Mouse (Mus musculus) adrenal gland, postnatal 36 days (tissue): ENCODE measurements at regions not wholly inside any gene's neighbourhood (a gene's known extent, or its start where the extent isn't known, plus 50 kb on each side); places are given as distances from the start of the nearest gene placed in this dataset.

Experiments
- DNase-seq, 2 experiments: peaks; one replicate each; pipeline ENCODE4 v3.0.0; 2021; ENCODE audit warnings: mixed read lengths in 1 of 2

DNA sequence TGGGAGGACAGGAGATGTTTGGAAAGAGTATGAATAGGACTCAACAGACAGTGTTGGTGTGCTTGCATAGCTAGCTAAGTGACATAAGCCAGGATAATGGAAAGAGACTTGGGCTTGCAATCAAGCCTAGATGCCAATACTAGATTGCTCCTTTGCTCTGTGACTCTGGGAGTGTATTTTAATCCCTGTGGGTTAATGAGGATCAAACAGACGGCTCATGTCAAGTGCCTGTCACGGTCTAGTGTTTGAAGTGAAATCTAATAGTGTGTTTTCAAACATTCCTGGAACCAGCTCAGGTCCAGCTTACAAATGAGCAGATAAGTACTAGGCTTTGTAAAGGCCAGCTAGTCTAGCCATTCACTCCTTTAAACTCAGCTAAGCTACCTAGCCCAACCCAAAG lies 64.1 kb upstream of the Ranbp3l start:
- DNase-seq = no peak

GRCm38 (mm10) chr15:8897487-8898158 lies 70.1 kb upstream of the Ranbp3l start:
- no peak for DNase-seq

DNA sequence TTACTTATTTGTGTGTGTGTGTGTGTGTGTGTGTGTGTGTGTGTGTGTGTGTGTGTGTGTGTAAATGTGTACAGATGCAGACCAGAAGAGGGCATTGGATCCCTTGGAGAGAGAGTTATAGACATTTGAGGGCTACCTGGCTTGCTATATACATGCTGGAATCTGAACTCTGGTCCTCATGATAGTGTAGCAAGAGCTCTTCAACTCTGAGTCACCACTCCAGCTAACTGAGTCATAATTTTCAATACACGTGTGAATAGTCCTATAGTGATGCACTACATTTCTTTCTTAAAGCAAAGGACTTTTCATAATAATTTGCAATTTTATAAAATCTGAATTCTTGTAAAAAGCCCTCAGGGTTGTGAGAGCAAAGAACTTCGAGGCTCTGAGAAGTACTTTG lies 70.9 kb upstream of the Ranbp3l start:
- DNase-seq = no peak

GRCm38 (mm10) chr15:8896391-8896790 lies 71.4 kb upstream of the Ranbp3l start:
- DNase-seq = peak in 1 of 2 experiments; percentile 6

DNA sequence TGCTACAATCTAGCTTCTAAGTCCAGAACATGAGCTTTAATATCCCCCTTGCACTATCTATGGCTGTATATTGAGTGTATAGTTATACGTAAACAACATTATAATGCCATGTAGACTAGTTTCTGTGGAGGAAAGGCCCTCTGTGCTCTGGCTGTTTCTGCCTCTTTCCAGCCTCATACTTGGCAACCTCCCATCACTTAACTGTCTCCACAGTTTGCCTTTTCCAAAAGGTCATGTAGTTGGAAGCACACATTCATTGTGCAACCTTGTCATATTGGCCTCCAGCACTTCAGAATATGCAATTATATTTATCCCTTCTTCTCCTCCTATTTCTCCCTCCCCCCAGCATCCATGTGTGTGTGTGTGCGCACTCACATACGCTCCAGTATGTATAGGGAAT lies 82.2 kb upstream of the Ranbp3l start:
- DNase-seq = peak in 1 of 2 experiments; percentile 10

DNA sequence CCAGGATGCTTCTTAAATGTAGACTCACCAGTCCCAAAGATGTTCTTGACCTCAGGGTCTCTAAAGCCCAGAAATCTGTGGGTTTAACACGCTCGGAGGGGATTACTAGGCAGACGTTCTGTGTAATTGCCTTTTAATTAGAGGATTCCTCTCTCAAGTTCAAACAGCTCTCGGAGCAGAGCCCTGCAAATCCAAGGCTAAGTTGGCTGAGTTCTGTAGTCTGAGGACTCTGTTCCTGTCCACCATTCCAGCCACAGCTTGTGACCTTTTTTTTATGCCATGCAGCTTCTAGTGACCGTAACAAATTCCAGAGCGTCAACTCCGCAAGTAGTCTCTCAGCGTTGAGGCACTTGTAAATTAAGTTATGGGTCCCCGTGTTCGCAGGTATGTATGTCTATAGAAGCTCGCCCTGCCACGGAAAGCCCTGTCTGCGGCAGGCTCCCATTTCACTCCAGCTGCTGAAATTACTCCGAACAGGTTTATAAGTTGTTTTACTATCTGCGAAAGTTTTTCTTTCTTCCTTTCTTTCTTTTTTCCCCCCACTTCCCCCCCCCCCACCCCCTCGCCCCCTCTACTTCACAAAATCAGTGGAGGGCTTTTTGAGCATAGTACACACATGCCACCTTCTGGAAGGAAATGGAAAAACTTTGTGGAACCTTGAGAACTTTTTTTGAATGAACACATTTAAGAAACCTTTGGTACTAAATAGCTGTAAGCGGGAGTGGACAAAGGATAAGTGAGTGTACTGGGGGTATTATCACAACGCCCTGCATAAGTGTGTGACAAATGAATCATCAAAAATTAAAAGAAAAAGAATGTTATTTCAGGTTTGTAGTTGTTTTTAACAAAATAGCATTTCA lies 82.9 kb upstream of the Ranbp3l start:
- no peak for DNase-seq

- no peak for DNase-seq
Measured at GRCm38 (mm10) chr15:8882880-8883539, 84.7 kb upstream of the Ranbp3l start.

- no peak for DNase-seq
Measured at GRCm38 (mm10) chr15:8874884-8875493, 92.8 kb upstream of the Ranbp3l start.

- DNase-seq = no peak
Measured at GRCm38 (mm10) chr15:8868021-8868420, 99.7 kb upstream of the Ranbp3l start.

DNA sequence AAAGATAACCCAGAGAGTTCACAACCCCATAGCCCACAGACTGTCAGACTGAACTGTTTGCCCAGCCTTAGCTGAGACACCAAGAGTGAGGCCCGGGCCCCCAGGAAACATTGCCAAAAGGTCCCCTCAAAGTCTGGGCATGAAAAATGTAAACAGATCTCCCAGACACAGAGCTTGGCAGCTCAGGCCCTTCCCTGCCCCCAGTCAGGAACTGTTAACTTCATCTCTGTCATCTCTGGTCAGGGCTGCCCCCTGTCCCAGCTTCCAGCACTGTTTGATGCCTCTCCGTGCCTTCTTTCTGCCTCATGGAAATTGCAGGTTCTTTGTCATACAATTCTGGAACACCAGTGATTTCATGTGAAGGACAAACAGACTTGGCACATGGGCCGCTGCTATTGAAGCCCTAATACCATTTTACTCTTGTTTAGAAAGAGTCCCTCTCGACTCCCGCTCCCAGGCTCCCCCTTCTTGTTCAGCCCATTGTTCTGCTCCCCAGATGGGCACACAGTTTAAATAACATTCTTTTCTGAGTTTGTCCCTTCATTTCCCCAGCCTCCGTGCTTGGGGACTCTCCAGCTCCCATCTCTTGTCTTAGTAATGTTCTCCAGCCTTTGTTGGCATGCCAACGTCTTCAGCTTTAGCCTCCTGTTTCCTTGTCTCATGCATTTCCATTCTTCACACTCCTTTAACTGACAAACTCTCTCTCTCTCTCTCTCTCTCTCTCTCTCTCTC lies 100.4 kb upstream of the Ranbp3l start:
- DNase-seq = no peak

DNA sequence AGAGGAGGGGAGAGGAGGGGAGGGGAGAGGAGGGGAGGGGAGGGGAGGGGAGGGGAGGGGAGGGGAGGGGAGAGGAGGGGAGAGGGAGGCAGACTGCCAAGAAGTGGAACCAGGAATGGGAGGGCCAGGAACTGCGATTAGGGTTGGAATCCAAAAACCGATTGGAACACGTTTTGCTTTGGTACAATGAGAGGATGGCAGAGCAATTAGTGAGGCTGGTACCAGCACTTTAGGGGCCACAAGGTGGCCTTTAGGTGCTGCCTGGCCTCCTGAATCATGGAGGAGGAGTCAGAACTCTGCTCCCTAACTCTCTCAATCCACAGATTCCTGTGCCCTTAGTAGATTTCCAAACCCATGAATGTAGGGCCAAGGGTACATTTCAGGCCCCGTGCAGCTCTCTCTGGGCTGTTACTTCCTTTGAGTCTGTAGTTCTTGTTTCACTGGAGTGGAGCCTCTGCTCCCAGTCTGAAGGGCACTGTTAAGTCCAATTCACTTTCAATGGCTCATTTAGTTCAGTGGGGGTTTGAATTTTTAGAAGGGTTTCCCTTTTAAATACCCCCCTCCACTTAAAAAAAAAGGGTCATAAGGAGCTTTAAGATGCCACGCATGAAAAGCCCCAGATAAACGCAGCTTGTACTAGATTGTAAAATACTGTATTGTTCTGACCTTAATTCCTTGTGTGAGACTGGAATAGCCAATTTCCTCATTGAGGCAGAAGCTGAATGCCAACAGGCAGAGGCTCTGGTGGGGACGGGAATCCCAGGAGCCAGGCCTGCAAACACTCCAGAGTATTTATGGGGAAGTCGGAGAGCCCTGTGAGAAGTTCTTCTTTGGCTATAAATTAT lies 102.4 kb upstream of the Ranbp3l start:
- DNase-seq = no peak

DNA sequence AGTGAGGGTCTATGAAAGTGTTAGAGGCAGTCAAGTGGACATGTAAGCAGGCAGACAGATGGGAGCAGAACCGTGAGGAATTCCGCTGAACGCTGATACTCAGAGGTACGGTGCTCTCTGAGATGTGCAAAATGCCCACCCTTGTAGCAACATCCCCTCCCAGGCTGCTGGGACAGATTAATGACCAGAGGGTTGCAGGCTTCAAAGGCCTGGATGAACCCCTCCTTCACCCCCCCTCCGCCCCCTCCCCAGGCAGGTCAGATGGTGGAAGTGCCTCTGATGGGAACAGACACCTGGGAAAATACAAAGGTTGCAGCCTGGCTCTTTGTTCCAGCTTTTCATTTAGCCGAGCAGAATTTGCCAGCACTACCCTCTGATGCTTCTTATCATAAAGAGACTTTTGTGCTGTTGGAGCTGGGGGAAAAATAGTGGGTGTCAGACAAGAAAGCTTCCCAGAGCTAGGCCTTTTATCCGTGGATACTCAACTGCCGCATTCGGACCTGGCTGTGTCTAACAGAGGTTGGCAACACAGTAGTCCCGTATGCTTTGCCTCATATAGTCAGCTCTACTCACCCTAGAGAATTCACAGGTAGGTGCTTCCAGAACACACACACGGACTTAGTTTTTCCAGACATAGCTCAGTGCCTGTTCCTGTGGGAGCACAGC lies 111.2 kb upstream of the Ranbp3l start:
- no peak for DNase-seq

DNA sequence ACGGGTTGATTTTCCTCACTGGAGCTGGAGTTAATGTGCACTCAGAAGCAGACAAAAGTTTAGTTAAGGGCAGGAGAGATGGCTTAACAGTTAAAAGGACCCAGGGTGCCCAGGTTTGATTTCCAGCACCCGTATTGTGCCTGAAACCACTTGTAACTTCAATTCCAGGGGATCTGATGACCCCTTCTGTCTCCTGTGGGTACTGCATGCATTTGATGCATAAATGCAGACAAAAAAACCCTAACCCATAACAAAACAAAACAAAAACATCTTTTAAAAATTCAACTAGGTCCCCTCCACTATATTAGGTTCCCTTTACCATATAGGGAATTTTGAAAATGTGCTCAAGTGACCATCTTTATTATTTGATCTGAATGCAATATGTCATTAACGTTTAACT lies 112.2 kb upstream of the Ranbp3l start:
- DNase-seq = no peak

DNA sequence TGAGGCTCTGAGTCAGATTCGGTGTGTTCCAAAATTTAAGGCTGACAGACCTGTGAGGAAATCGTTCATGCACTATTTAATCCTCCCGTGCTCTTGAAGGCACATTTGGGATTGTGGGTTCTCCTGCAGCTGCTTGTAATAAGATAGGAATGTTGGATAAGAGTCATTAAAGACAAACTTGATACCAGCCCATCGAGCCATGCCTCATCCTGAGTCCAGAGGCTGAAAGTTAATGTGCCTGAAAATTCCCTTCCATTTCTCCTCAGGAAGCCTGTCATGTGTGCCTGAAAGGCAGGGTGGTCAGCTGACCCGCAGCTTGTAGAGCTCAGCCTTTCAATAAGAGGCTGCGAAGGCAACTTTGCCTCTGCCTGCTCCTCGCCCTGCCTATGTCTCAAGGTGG lies 113.4 kb upstream of the Ranbp3l start:
- DNase-seq = no peak

- no peak for DNase-seq
Measured at GRCm38 (mm10) chr15:8850996-8851395, 116.8 kb upstream of the Ranbp3l start.

DNA sequence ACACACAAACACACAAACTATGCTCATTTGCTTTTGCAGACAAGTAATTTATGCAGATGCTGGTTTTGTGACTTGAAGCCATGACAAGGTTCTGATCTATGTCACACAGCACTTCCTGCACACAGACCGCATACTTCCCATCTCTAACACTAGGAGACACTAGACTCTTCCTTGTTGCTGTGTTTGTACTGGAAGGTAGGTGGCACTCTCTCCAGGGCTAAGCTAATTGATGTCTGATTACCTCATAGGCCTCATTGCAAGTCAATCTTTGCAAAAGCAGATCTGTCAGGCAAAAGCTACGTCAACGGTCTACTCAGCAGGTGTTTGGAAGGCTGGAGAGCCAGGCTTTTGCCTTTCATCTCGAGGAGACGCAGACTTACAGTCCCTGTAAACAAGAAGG lies 118.3 kb upstream of the Ranbp3l start:
- DNase-seq = peak in 1 of 2 experiments; percentile 2

DNA sequence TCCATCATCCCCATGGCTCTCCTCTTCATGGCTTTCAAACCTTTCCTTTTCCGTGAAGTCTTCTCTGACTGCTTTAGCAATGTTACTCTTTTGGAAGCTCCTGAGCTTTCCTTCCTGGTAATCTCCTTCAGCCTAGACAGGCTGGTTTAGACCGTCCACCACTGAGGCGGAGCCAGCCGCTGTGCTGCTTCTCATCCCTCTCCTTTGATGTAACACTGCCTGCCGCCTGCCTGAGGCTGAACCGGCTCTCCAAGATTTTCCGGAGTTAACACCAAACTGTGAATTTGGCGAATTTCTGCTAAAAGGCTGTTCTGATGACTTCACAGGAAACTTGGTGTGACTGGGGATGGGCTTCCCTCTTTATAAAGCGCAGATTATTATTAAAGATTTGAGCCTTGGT lies 125.6 kb upstream of the Ranbp3l start:
- no peak for DNase-seq

DNA sequence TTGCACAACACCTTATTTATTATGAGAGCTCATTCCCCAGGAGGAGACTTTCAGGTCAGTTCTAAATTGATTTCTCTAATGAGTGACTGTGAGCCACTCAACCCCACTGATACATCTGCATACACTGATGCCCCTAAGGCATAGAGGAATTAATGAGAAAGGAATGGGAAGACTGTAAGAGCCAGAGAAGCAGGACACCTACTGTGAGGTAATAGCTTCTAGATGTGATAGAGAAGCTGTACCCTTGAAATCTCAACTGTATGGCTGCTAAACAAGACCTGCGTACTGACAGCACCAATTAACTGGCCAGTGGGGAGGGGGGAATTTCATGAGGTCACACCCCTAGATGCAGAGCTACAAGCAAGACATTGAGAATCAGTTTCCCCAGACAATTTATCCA lies 128.3 kb upstream of the Ranbp3l start:
- no peak for DNase-seq

DNA sequence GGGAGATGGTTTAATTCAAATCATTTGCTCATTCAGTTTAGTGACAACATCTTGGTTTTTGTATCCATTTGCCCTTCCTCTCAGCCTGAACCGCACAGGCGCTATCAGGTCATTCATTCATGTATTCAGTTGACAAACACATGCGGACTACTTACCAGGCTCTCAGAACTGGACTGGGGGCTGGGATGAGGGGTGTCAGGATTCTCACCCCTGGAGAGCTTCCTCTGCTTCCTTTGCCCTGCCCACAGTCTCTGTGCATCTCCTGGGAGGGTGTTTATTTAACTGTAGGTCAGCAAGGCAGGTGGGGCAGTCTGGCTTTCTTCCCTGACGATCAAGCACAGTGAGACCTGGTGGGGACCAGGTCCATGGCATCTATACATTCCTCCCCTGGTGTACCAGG lies 123.6 kb upstream of the Slc1a3 start:
- no peak for DNase-seq

GRCm38 (mm10) chr15:8832970-8833369 lies 122.4 kb upstream of the Slc1a3 start:
- peak in 1 of 2 experiments; percentile 11 for DNase-seq
